Mouse (Mus musculus) liver, embryonic 13.5 days (tissue): ENCODE measurements around the gene Vmn1r54. TPM values are rescaled to one million over a fixed set of nuclear protein-coding genes. Genes with fewer than 3 reads are reported as not detected.
"Not testable (repeated sequence)": the region's sequence is repeated elsewhere in the genome, so short reads cannot be mapped to it uniquely, and the experiment has no call there.

Experiments used
- ATAC-seq: fragments of 200-750 bp; cut with Nextera tagmentation; 2 replicates; pipeline ENCODE4 v1.8.0; 2017; ENCODE audit warnings: low read depth, mild to moderate bottlenecking, moderate number of reproducible peaks, moderate library complexity
- DNase-seq: peaks from one replicate; pipeline ENCODE4 v3.0.0; 2022
- H3K27ac ChIP-seq: fragments of 300-500 bp; sonication (generic); 2 replicates; pipeline ENCODE4 v1.5.1; 2015; ENCODE audit warnings: moderate library complexity, mild to moderate bottlenecking, inconsistent platforms
- H3K27me3 ChIP-seq: fragments of 300-500 bp; sonication (generic); 2 replicates; pipeline ENCODE4 v1.6.1; 2015; ENCODE audit warnings: mild to moderate bottlenecking, inconsistent platforms
- H3K36me3 ChIP-seq: fragments of 300-500 bp; sonication (generic); 2 replicates; pipeline ENCODE4 v1.6.1; 2015; ENCODE audit warnings: mild to moderate bottlenecking, inconsistent platforms
- H3K4me1 ChIP-seq: fragments of 300-500 bp; sonication (generic); replicated peaks from 2 replicates; pipeline ENCODE4 v1.6.1; 2015; ENCODE audit warnings: inconsistent platforms
- H3K4me2 ChIP-seq: fragments of 300-500 bp; sonication (generic); 2 replicates; pipeline ENCODE4 v1.6.1; 2015; ENCODE audit warnings: inconsistent platforms, mild to moderate bottlenecking, moderate library complexity
- H3K4me3 ChIP-seq: fragments of 300-500 bp; sonication (generic); replicated peaks from 2 replicates; pipeline ENCODE4 v1.5.1; 2015; ENCODE audit warnings: mild to moderate bottlenecking, inconsistent platforms
- H3K9ac ChIP-seq: fragments of 300-500 bp; sonication (generic); 2 replicates; pipeline ENCODE4 v1.6.1; 2015; ENCODE audit warnings: mild to moderate bottlenecking, inconsistent platforms
- H3K9me3 ChIP-seq: fragments of 300-500 bp; sonication (generic); replicated peaks from 2 replicates; pipeline ENCODE4 v1.6.1; 2016; ENCODE audit warnings: inconsistent platforms
- WGBS: fragments of 180-500 bp; shearing (Covaris S2); methylation state at CpG from one replicate; pipeline ENCODE4 v1.1.7; 2015; ENCODE audit not compliant: insufficient replicate concordance; 5-methylcytosine and 5-hydroxymethylcytosine counted together
- polyA plus RNA-seq: library from polyadenylated mRNA; unstranded; fragments of >200 nt; fragmentation: Nextera tagmentation; extraction: Ambion mirVana; gene quantifications from 2 replicates; pipeline ENCODE4 v1.2.1, GENCODE M21; 2015

Vmn1r54 gene
- polyA plus RNA-seq: not detected in 2 replicates

DNA sequence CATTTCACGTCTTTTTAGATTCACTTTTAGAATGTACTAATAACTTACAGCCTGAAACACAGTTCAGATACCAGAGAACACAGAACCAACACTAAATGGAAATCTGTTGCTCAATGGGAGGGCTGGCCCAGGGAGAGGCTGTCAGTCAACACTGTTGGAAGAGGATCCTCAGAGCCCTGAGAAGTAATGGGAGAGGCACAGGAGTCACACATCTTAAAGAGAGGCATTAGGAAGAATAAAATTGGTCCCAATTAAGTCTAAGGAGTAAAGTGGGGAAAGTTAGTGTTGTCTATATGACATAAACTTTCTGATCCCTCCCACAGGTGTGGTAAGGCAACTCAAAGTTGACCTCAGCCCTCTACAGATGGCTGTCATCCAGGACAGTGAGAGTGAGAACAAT lies at the start of gene Vmn1r54:
Vmn1r54 (plus strand) TSS at position 301 of the 400 bp plus-strand sequence.
- H3K27ac ChIP-seq: no peak within 1 kb of the TSS
- no peaks in the 10 kb centered on the region for H3K4me1 ChIP-seq
- no peak for ATAC-seq
- WGBS: 31% methylated on average over 1 of the region's 1 CpGs
- H3K4me2 ChIP-seq: no peak within 1 kb of the TSS
- H3K4me3 ChIP-seq: no peak within 1 kb of the TSS
- no peaks in the 10 kb centered on the region for H3K36me3 ChIP-seq
- DNase-seq: no peak
- H3K9ac ChIP-seq: no peak within 1 kb of the TSS
- H3K27me3 ChIP-seq: no peaks in the 10 kb centered on the region
- no peaks in the 10 kb centered on the region for H3K9me3 ChIP-seq

DNA sequence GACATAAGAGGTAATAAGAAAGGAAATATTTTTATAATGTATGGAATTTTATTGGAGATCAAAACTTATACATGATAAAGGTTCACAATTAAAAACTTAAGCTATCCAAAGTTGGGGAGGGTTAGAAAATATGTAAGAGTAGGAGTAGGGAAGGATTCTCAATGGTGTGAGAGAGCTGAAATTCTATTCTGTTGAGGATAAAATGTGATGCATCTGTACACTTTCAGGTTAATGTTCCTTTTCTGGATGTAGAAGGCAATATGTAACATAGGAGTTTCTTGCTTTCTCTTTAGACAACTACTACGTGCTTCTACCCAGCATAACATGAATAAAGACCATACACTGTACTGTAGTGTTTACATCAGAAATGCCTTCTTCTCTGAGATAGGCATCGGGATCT lies 43.6 kb upstream of the Vmn1r54 start, which contains the start of gene V1ra8:
V1ra8 (plus strand) TSS at position 301 of the 400 bp plus-strand sequence.
- H3K36me3 ChIP-seq, H3K9ac ChIP-seq, H3K9me3 ChIP-seq, ATAC-seq, H3K27me3 ChIP-seq, H3K4me1 ChIP-seq, H3K4me2 ChIP-seq, DNase-seq, H3K4me3 ChIP-seq, H3K27ac ChIP-seq: not testable (repeated sequence)
- WGBS: 57% methylated on average over 2 of the region's 2 CpGs

DNA sequence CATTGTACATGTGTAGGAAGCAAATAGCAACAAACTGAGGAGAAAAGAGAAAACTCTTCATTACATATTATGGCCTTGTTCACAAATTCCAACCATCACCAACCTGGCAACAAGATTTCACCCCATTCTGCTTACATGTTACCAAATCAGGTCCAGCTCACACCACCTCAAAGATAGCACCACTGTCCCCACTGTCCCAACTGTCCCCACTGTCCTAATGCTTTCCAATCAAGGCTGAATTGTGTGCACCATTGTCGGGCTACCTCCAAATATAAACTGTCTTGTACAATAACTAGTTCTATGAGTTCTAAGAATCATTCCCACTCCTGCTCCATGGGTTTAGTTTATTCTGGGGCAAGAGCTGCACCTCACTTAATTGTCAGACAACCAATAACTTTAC lies 21.8 kb upstream of the Vmn1r54 start, which contains the start of gene Vmn1r53:
Vmn1r53 (minus strand) TSS at position 101 of the 400 bp plus-strand sequence.
- no peak within 1 kb of the TSS for H3K27ac ChIP-seq
- no peaks in the 10 kb centered on the region for H3K27me3 ChIP-seq
- ATAC-seq (no peak), DNase-seq (no peak)
- H3K9me3 ChIP-seq: 0 out of 2 replicates have a peak, but pooled peaks cover 10% of the 10 kb centered on the region
- H3K4me1 ChIP-seq: no peaks in the 10 kb centered on the region
- WGBS: 42% methylated on average over 1 of the region's 1 CpGs
- H3K4me3 ChIP-seq: no peak within 1 kb of the TSS
- no peak within 1 kb of the TSS for H3K4me2 ChIP-seq
- no peak within 1 kb of the TSS for H3K9ac ChIP-seq
- no peaks in the 10 kb centered on the region for H3K36me3 ChIP-seq

DNA sequence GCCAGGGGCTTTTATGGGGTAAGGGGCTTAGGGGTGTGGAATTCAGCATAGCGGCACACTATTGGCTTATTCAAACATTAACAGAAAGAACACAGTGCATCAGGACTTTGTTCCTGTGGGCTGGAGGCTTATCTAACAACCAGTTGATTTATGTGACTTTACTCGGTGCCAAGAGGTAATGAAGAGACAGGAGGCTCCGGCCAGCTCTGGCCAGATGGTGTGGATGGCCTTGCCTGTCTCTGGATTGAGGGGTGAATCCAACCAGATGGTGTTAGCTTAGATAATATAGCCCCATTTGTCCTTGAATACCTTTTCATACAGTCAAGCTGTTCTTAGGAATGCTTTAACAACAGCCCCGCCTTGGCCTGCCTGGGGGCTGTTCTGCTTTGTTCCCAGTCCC lies 14.0 kb upstream of the Vmn1r54 start:
- H3K36me3 ChIP-seq, H3K4me2 ChIP-seq, H3K4me1 ChIP-seq, DNase-seq, H3K4me3 ChIP-seq, H3K9ac ChIP-seq, ATAC-seq, H3K27me3 ChIP-seq, H3K27ac ChIP-seq: not testable (repeated sequence)
- WGBS: 73% methylated on average over 4 of the region's 4 CpGs
- peaks cover 17% of the 10 kb centered on the region; the same call in 1 of the 2 replicates for H3K9me3 ChIP-seq

DNA sequence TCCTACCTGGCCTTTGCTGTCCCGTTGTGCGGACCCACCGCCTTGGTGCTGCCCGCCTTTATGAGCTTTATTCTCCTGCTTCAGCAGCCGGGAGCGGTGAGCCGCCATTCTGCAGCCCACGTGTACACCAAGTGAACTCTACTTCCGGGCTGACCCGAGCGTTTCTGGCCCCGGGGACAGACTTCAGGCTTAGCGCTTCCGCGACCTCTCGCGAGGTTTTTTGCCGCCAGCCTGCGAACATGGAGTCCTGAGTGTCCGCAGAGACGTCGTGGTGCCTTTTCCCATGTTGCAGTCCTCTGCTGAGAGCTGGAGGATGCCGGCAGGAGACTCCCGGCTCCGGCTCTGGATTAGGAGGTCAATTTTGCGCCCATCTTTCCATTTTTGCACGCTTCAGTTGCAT lies 13.4 kb upstream of the Vmn1r54 start:
- Histone ChIP-seq H3K9ac (no peak overlapping the region), H3K36me3 (no peaks in the 10 kb centered on the region), H3K27ac (no peak overlapping the region), H3K4me1 (no peaks in the 10 kb centered on the region), H3K9me3 (peaks cover 17% of the 10 kb centered on the region; the same call in 1 of the 2 replicates), H3K4me3 (no peak overlapping the region), H3K27me3 (no peaks in the 10 kb centered on the region), H3K4me2 (no peak overlapping the region)
- DNase-seq (no peak), ATAC-seq (no peak)
- WGBS: 47% methylated on average over 27 of the region's 27 CpGs

DNA sequence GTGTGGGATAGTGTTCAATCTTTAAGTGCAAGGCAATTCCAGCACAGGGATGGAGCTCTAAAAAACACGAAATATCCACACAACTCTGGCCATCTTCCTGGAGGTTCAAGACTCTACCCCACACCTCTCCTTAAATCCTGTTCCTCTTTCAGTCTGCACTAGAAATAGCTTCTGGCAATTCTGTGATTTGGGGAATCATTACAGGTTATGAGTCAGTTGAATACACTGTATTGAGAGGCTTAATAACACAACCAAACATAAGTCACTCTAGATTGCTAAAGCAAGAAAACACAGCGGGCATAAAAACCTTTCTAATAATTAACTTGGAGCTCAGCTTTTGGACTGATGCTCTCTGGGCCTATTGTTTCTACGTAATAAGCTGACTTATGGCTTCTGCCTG lies 2.1 kb upstream of the Vmn1r54 start:
- Histone ChIP-seq H3K27me3 (no peaks in the 10 kb centered on the region), H3K4me3 (no peak overlapping the region), H3K9me3 (peaks cover under 1% of the 10 kb centered on the region; the same call in 1 of the 2 replicates), H3K4me2 (no peak overlapping the region), H3K36me3 (no peaks in the 10 kb centered on the region), H3K9ac (no peak overlapping the region), H3K27ac (no peak overlapping the region), H3K4me1 (no peaks in the 10 kb centered on the region)
- 51% methylated on average over 3 of the region's 3 CpGs for WGBS
- DNase-seq (no peak), ATAC-seq (no peak)

DNA sequence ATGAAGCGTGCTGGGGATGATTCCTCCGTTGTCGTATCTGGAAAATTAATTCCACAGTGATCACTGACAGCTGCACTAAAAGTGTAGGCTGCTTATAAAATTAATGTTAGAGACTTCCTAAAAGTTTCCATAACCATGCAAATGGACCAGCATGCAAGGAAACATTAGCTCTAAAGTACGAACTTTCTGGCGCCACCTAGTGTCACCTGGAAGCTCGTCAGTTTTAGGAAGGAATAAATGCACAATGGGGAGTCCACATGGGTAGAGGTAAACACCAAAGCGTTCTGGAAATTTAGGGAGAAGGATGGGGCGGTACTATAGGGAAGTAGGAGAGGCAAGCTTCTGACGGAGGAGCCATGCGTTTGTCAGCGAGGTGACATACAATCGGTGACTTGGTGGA lies 42.2 kb downstream of the Vmn1r54 start:
- H3K36me3 ChIP-seq: no peaks in the 10 kb centered on the region
- no peak overlapping the region for H3K4me3 ChIP-seq
- no peak overlapping the region for H3K4me2 ChIP-seq
- 44% methylated on average over 12 of the region's 12 CpGs for WGBS
- no peaks in the 10 kb centered on the region for H3K4me1 ChIP-seq
- no peaks in the 10 kb centered on the region for H3K27me3 ChIP-seq
- 0 out of 2 replicates have a peak, but pooled peaks cover 2% of the 10 kb centered on the region for H3K9me3 ChIP-seq
- H3K27ac ChIP-seq: no peak overlapping the region
- no peak overlapping the region for H3K9ac ChIP-seq
- ATAC-seq: no peak
- no peak for DNase-seq

DNA sequence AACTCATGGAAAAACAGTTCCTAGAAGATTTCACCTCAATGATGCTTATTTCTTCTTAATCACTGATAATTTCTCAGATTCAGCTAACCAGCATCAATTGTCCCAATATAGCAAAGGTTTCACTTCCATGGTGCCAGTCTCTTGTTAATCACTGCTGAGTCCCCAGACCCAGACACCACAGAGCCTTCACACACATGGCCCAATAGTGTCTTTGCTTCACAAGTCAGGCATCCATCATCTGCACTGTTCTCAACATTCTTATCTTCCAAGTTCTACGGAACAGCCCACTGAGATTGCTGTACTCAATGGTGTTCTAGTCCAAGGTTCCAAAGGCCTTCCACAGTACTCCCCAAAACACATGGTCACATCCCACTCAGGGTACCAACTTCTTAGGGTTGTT lies 54.8 kb downstream of the Vmn1r54 start, which contains the start of gene BC048671:
BC048671 (plus strand) TSS at position 301 of the 400 bp plus-strand sequence.
- Histone ChIP-seq H3K27ac (no peak within 1 kb of the TSS), H3K36me3 (no peaks in the 10 kb centered on the region), H3K27me3 (no peaks in the 10 kb centered on the region), H3K9ac (no peak within 1 kb of the TSS), H3K4me3 (no peak within 1 kb of the TSS), H3K4me1 (no peaks in the 10 kb centered on the region), H3K9me3 (0 out of 2 replicates have a peak, but pooled peaks cover 2% of the 10 kb centered on the region), H3K4me2 (no peak within 1 kb of the TSS)
- 88% methylated on average over 1 of the region's 1 CpGs for WGBS
- DNase-seq (no peak), ATAC-seq (no peak)

DNA sequence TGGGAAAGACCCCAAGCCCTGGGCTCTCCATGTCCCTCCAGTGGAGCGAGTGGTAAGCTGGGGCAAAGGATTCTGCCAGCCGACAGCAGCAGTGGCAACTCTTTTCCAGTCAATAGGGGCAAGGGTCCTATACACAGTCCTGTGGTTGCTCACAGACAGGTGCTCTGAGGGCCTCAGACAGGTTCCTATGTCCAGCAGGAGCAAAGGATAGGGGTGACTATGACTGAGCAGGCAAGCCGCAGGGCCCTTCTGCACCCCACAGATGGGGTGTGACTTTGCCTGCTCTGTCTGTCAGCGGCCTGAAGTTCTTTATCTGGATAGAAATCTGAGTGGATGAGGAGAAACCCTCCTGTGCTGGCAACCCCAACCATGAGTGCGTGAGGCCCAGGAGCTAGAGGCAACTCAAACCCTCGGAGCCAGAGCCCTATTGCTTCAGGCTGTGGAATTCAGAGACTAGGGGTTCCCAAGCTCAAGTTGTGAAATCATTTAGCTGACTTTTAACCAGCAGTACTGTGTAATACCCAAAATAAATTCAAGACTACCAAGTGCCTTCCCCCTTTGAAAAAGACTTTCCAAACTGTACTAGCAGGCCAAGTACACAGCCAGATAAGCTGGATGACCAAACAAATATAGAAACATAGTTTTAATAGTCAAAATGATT lies 60.3 kb downstream of the Vmn1r54 start:
- 62% methylated on average over 6 of the region's 6 CpGs for WGBS
- H3K4me2 ChIP-seq: no peak overlapping the region
- H3K4me3 ChIP-seq: no peak overlapping the region
- no peaks in the 10 kb centered on the region for H3K27me3 ChIP-seq
- H3K27ac ChIP-seq: 0 out of 2 replicates have a peak overlapping the region, but pooled peaks have one; percentile 14
- H3K36me3 ChIP-seq: peaks cover 14% of the 10 kb centered on the region
- H3K9me3 ChIP-seq: peaks cover 11% of the 10 kb centered on the region; the same call in 1 of the 2 replicates
- DNase-seq (no peak), ATAC-seq (peak; percentile 55)
- H3K9ac ChIP-seq: no peak overlapping the region
- H3K4me1 ChIP-seq: no peaks in the 10 kb centered on the region

DNA sequence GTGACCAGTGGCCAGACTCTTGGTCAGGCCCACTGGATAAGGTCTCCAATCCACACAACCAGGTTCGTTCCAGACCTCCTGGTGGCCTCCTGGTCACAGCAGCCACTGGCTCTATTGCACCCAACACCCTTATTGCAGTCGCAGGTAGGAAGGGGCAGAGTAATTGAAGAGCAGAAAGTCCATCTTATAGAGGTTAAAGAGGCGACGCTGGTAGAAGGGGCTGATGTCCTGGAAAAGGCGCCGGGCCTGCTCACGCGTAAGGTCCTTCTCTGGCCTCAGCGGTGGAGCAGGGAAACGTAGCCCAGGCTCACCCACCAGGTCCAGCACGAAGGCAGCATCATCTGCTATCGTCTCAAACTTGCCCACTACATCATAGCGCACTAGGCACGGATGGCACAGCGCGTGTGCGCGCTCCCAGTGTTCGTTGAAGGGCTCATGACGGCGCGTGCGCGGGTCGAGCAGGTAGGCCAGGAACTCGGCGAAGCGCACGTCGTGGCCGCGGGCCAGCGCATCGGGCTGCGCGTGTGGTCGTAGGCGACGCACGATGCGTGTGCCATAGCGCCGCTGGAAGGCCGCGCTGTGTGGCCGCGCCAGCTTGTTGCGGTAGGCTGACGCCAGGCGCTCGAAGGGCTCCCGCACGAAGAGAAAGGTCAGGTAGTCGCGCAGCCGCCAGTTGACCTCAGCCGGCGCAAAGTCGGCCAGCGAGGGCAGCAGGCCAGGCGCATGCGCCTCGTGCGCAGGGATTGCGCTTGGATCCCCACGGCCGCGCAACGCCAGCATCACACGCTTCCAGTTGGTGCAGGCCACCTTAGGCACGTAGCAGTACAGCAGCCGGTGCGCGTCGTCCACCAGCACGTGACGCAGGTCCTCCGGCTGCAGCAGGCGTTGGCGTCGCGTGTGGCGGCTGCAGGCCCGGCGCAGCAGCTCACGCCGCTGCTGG lies 63.0 kb downstream of the Vmn1r54 start:
- DNase-seq: no peak
- Histone ChIP-seq H3K27me3 (no peaks in the 10 kb centered on the region), H3K9me3 (peaks cover 11% of the 10 kb centered on the region; the same call in 1 of the 2 replicates), H3K4me1 (no peaks in the 10 kb centered on the region), H3K27ac (no peak overlapping the region), H3K4me2 (no peak overlapping the region), H3K36me3 (peaks cover 16% of the 10 kb centered on the region), H3K4me3 (no peak overlapping the region), H3K9ac (no peak overlapping the region)
- ATAC-seq: no peak
- WGBS: 74% methylated on average over 87 of the region's 87 CpGs

DNA sequence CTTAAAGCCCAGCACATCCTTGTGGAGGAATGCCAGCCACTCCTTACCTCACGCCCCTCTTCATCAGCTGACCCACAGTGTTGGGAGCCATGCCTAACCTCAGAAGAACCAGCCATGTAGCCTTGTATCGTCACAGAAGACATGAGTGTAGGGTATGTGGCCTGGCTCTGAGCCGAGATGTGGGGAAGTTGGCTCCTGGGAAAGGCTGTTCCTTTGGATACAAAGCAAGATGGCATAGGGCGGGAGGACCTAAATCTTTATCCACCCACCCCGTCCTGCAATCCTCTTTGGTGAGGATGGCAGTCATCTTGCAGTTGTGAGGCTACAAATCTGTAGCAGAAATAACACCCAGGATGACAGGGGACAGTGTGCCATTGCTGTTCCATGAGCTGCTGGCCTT lies 69.9 kb downstream of the Vmn1r54 start:
- Histone ChIP-seq H3K4me2 (no peak overlapping the region), H3K27ac (no peak overlapping the region), H3K27me3 (no peaks in the 10 kb centered on the region), H3K9me3 (no peaks in the 10 kb centered on the region; the same call in 1 of the 2 replicates), H3K4me3 (no peak overlapping the region), H3K4me1 (peaks cover 10% of the 10 kb centered on the region), H3K9ac (no peak overlapping the region), H3K36me3 (peaks cover 13% of the 10 kb centered on the region; the same call in 1 of the 2 replicates)
- ATAC-seq: no peak
- 60% methylated on average over 5 of the region's 5 CpGs for WGBS
- no peak for DNase-seq
